Mouse (Mus musculus) lung, embryonic 16.5 days (tissue): ENCODE measurements around the gene Vwa8. TPM values are rescaled to one million over a fixed set of nuclear protein-coding genes. Genes with fewer than 3 reads are reported as not detected.

Experiments
- polyA plus RNA-seq: library from polyadenylated mRNA; unstranded; fragments of >200 nt; fragmentation: Nextera tagmentation; extraction: Ambion mirVana; gene quantifications from 2 replicates; pipeline ENCODE4 v1.2.1, GENCODE M21; 2015

Gene Vwa8
- polyA plus RNA-seq, 1 experiment from 2014 or later: 10.3 TPM

Other genes with a start within 250 kb of the Vwa8 start
- 1.8 and 2.8 TPM in 2 replicates for gene Dgkh, start 116.3 kb upstream of the Vwa8 start, polyA plus RNA-seq